Mouse (Mus musculus): ENCODE measurements around the gene Shisa6.

DNA sequence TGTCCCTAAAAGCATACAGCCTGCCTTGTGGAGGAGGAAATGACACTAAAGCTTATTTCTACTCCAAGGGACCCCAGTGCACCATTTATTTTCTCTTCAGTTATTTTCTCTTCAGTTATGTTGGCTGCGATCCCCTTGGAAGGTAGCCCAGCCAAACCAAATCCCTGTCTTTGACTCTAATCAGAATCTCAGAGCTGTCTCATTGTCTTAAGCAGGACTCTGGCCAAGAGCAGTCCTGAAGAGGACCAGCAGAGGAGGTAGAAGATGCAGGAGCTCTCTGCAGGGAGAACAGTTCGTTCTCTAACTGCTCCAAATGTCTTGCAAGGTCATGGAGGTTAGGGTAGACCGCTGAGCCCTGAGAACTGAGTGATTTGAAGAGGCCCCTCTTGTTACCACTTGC, 138.2 kb downstream of the Shisa6 start:
- no peak for TF ChIP-seq CTCF (IDR thresholded peaks at IDR 0.05)
- no peak for TF ChIP-seq POLR2A (IDR thresholded peaks at IDR 0.05; ENCODE audit: insufficient read depth, low read depth, low read length)
- TF ChIP-seq EP300 (IDR thresholded peaks at IDR 0.05; ENCODE audit: insufficient read depth, low read depth, low read length) = no peak
